Mouse (Mus musculus): Measurements from ENCODE around the gene Gm36245. TPM values are rescaled to one million over a fixed set of nuclear protein-coding genes. Genes with fewer than 3 reads are reported as not detected.

The Gm36245 gene
- polyA plus RNA-seq (2012; rRNA removed), result 0.41 and 1.7 TPM in 2 replicates

DNA sequence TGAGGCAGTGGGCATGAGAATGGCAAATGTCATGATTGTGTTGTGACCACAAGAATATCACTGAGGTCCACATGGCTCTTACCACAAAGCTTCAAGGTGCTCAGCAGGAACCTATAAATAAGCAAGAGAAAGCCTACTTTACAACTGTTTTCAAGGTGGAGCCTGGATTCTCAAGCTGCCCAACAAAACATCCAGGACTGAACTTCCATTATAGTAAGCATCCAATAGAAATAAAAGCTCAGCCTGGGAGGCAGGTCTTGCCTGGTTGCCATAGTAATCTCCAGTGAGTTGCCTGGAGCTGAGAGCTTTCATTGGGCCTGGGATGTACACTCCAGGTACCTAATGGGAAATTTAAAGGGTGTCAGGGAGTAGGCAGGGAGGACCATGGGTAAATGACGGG, at the start of gene Gm36245:
Gene Gm36245, plus strand, starts transcription at position 301 of the 400 bp plus-strand sequence.
- Histone ChIP-seq H3K27me3 (ENCODE audit: control insufficient read depth, insufficient read depth, low read length) (no peaks in the 10 kb centered on the region), H3K4me1 (ENCODE audit: control insufficient read depth, insufficient read depth, low read length) (peaks cover 2% of the 10 kb centered on the region; the same call in 1 of the 2 replicates), H3K27ac (ENCODE audit: control insufficient read depth, insufficient read depth, low read depth, low read length) (no peak within 1 kb of the TSS), H3K36me3 (ENCODE audit: control insufficient read depth, insufficient read depth, low read length) (no peaks in the 10 kb centered on the region), H3K4me3 (ENCODE audit: control insufficient read depth, low read depth, low read length) (no peak within 1 kb of the TSS)
- TF ChIP-seq CTCF (IDR thresholded peaks at IDR 0.05; ENCODE audit: control insufficient read depth, insufficient read depth, insufficient replicate concordance, low read depth, low read length), result no peak

DNA sequence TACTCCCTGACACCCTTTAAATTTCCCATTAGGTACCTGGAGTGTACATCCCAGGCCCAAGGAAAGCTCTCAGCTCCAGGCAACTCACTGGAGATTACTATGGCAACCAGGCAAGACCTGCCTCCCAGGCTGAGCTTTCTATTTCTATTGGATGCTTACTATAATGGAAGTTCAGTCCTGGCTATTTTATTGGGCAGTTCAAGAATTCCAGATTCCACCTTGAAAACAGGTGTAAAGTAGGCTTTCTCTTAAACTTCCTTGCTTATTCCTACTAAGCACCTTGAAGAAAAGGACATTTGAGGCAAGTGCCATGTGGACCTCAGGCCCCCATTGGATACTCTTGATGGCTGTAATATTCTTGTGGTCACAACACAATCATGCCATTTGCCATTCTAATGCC, 37.3 kb upstream of the Gm36245 start, which contains the start of gene 1700025B11Rik:
Gene 1700025B11Rik, minus strand, starts transcription at position 101 of the 400 bp plus-strand sequence.
- Histone ChIP-seq H3K4me1 (ENCODE audit: control insufficient read depth, insufficient read depth, low read length) (no peaks in the 10 kb centered on the region), H3K4me3 (ENCODE audit: control insufficient read depth, low read depth, low read length) (peak within 1 kb of the TSS; percentile 70), H3K36me3 (ENCODE audit: control insufficient read depth, insufficient read depth, low read length) (no peaks in the 10 kb centered on the region), H3K27me3 (ENCODE audit: control insufficient read depth, insufficient read depth, low read length) (no peaks in the 10 kb centered on the region), H3K27ac (ENCODE audit: control insufficient read depth, insufficient read depth, low read depth, low read length) (no peak within 1 kb of the TSS)
- no peak for TF ChIP-seq CTCF (IDR thresholded peaks at IDR 0.05; ENCODE audit: control insufficient read depth, insufficient read depth, insufficient replicate concordance, low read depth, low read length)
- no peak for TF ChIP-seq POLR2A (IDR thresholded peaks at IDR 0.05; ENCODE audit: control insufficient read depth, low read depth, low read length)

DNA sequence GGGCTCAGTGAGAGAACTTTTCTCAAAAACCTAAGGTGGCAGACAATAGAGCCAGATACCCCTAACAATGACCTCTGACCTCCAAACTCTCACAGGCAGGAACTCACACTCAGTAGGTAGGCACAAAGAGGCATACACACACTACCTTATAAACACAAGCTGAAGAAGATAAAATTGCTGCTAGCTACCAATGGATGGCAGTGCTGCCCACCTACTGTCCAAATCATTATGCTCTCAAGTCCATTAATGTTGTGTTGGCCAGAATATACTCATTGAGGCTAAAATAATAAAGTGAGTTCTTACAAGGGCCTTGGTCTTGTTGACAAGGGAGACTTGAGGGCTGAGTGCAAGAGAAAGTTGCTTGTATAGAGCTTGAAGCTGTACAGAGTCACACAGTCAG, 35.8 kb upstream of the Gm36245 start:
- H3K27me3 ChIP-seq (ENCODE audit: control insufficient read depth, insufficient read depth, low read length), result no peaks in the 10 kb centered on the region
- H3K36me3 ChIP-seq (ENCODE audit: control insufficient read depth, insufficient read depth, low read length), result no peaks in the 10 kb centered on the region
- no peak for TF ChIP-seq CTCF (IDR thresholded peaks at IDR 0.05; ENCODE audit: control insufficient read depth, insufficient read depth, insufficient replicate concordance, low read depth, low read length)
- H3K4me1 ChIP-seq (ENCODE audit: control insufficient read depth, insufficient read depth, low read length), result no peaks in the 10 kb centered on the region
- 0 out of 2 replicates have a peak overlapping the region, but pooled peaks have one; percentile 34 for H3K4me3 ChIP-seq (ENCODE audit: control insufficient read depth, low read depth, low read length)
- H3K27ac ChIP-seq (ENCODE audit: control insufficient read depth, insufficient read depth, low read depth, low read length), result no peak overlapping the region

DNA sequence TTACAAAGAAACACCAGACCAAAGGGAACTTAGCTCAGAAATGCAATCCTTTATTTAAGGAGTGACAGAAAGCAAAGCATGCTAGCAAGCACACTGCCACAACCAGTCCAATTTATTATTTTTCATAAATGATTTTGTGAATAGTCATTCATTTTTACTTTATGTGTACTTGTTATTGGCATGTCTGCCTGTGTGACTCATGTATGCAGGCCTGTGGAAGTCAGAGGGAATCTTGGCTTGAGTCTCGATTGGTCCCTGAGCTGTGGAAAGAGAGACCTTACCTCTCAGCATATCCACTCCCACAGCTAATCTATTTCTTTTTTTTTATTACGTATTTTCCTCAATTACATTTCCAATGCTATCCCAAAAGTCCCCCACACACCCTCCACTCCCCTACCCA, 20.3 kb upstream of the Gm36245 start:
- TF ChIP-seq CTCF (IDR thresholded peaks at IDR 0.05; ENCODE audit: control insufficient read depth, insufficient read depth, insufficient replicate concordance, low read depth, low read length) (no peak), POLR2A (IDR thresholded peaks at IDR 0.05; ENCODE audit: control insufficient read depth, low read depth, low read length) (no peak)
- H3K4me3 ChIP-seq (ENCODE audit: control insufficient read depth, low read depth, low read length), result no peak overlapping the region
- H3K4me1 ChIP-seq (ENCODE audit: control insufficient read depth, insufficient read depth, low read length), result peaks cover 2% of the 10 kb centered on the region; the same call in 1 of the 2 replicates
- no peak overlapping the region for H3K27ac ChIP-seq (ENCODE audit: control insufficient read depth, insufficient read depth, low read depth, low read length)
- H3K36me3 ChIP-seq (ENCODE audit: control insufficient read depth, insufficient read depth, low read length), result no peaks in the 10 kb centered on the region
- H3K27me3 ChIP-seq (ENCODE audit: control insufficient read depth, insufficient read depth, low read length), result no peaks in the 10 kb centered on the region

DNA sequence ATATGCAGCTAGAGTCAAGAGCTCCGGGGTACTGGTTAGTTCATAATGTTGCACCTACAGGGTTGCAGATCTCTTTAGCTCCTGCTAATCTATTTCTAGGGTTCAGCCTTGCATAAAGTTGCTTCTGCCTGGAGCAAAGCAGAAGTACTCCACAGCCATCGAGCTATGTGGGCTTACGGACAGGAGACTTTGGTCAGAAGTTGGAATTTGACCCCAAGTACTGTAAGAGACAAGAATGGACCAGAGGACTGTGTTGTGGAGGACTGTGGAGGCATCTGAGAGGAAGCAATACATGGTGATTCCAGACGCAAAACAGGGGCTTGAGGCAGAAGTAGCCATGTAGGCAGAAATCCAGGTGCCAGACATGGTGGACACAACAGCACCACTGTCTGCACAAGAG, 19.7 kb upstream of the Gm36245 start:
- no peak overlapping the region for H3K4me3 ChIP-seq (ENCODE audit: control insufficient read depth, low read depth, low read length)
- H3K36me3 ChIP-seq (ENCODE audit: control insufficient read depth, insufficient read depth, low read length), result no peaks in the 10 kb centered on the region
- H3K27ac ChIP-seq (ENCODE audit: control insufficient read depth, insufficient read depth, low read depth, low read length), result no peak overlapping the region
- no peaks in the 10 kb centered on the region for H3K27me3 ChIP-seq (ENCODE audit: control insufficient read depth, insufficient read depth, low read length)
- peaks cover 2% of the 10 kb centered on the region; the same call in 1 of the 2 replicates for H3K4me1 ChIP-seq (ENCODE audit: control insufficient read depth, insufficient read depth, low read length)
- no peak for TF ChIP-seq CTCF (IDR thresholded peaks at IDR 0.05; ENCODE audit: control insufficient read depth, insufficient read depth, insufficient replicate concordance, low read depth, low read length)
- TF ChIP-seq POLR2A (IDR thresholded peaks at IDR 0.05; ENCODE audit: control insufficient read depth, low read depth, low read length), result no peak

DNA sequence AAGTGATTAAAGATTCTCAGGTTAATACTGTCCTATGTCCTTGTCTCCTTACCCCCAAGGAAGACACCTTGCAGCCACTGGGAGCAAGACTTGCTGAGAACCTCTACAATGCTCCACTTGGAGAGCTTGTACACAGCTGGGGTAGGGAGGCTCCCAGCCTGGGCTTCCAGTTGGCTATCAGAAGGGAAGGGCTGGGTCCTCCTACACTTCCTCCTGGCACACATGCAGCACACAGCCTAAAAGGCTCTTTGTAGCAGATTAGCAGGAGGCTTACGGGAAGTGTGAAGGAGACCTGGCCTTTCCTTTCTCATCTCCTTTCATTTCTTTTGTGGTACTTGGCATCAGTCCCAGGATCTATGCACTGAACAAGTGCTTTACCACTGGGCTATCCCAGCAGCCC, 17.4 kb upstream of the Gm36245 start:
- H3K36me3 ChIP-seq (ENCODE audit: control insufficient read depth, insufficient read depth, low read length), result no peaks in the 10 kb centered on the region
- TF ChIP-seq CTCF (IDR thresholded peaks at IDR 0.05; ENCODE audit: control insufficient read depth, insufficient read depth, insufficient replicate concordance, low read depth, low read length) (no peak), POLR2A (IDR thresholded peaks at IDR 0.05; ENCODE audit: control insufficient read depth, low read depth, low read length) (no peak)
- no peaks in the 10 kb centered on the region for H3K27me3 ChIP-seq (ENCODE audit: control insufficient read depth, insufficient read depth, low read length)
- no peak overlapping the region for H3K4me3 ChIP-seq (ENCODE audit: control insufficient read depth, low read depth, low read length)
- peaks cover 2% of the 10 kb centered on the region; the same call in 1 of the 2 replicates for H3K4me1 ChIP-seq (ENCODE audit: control insufficient read depth, insufficient read depth, low read length)
- H3K27ac ChIP-seq (ENCODE audit: control insufficient read depth, insufficient read depth, low read depth, low read length), result no peak overlapping the region

DNA sequence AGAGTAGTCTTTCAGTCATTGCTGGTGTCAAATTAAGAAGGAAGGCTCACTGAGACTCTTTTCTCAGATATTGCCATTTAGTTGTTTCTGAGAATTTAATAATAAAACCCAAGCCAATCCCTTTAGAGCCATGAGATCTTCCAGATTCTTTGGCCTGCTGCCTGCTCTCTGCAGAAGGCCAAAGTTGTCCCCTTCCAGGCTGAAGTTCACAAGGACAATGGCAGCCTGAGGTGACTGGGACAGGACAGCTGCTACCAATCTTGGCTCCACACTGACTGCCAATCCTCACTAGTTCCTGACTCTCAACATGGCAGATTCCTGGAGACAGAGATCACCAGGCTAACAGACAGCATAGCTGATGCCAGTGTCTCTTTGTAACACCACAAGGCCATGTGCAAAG, 12.0 kb upstream of the Gm36245 start:
- Histone ChIP-seq H3K4me1 (ENCODE audit: control insufficient read depth, insufficient read depth, low read length) (no peaks in the 10 kb centered on the region), H3K27ac (ENCODE audit: control insufficient read depth, insufficient read depth, low read depth, low read length) (no peak overlapping the region), H3K4me3 (ENCODE audit: control insufficient read depth, low read depth, low read length) (no peak overlapping the region), H3K27me3 (ENCODE audit: control insufficient read depth, insufficient read depth, low read length) (no peaks in the 10 kb centered on the region), H3K36me3 (ENCODE audit: control insufficient read depth, insufficient read depth, low read length) (no peaks in the 10 kb centered on the region)
- TF ChIP-seq CTCF (IDR thresholded peaks at IDR 0.05; ENCODE audit: control insufficient read depth, insufficient read depth, insufficient replicate concordance, low read depth, low read length), result no peak
- TF ChIP-seq POLR2A (IDR thresholded peaks at IDR 0.05; ENCODE audit: control insufficient read depth, low read depth, low read length), result no peak

DNA sequence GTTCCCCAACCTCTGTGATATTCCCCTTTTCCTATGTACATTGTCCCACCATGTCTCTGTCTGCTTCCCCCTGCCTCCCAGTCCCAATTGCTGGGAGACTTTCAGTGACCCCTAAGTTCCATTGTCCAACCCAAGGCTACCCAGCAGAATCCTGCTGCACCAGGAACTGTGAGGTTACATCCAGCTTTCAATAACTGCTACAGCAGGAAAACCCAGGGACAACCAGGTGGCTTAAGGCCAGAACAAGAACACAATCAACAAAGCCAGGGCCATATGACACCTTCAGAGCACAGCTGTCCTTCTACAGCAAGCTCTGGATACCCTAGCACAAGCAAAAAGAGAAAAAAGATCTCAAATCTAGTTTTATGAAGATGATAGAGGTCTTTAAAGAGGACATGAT, 10.1 kb upstream of the Gm36245 start:
- no peaks in the 10 kb centered on the region for H3K36me3 ChIP-seq (ENCODE audit: control insufficient read depth, insufficient read depth, low read length)
- H3K4me1 ChIP-seq (ENCODE audit: control insufficient read depth, insufficient read depth, low read length), result no peaks in the 10 kb centered on the region
- H3K4me3 ChIP-seq (ENCODE audit: control insufficient read depth, low read depth, low read length), result no peak overlapping the region
- no peaks in the 10 kb centered on the region for H3K27me3 ChIP-seq (ENCODE audit: control insufficient read depth, insufficient read depth, low read length)
- TF ChIP-seq POLR2A (IDR thresholded peaks at IDR 0.05; ENCODE audit: control insufficient read depth, low read depth, low read length) (no peak), CTCF (IDR thresholded peaks at IDR 0.05; ENCODE audit: control insufficient read depth, insufficient read depth, insufficient replicate concordance, low read depth, low read length) (no peak)
- no peak overlapping the region for H3K27ac ChIP-seq (ENCODE audit: control insufficient read depth, insufficient read depth, low read depth, low read length)
